Mouse (Mus musculus) layer of hippocampus, adult 18-20 months (tissue): ENCODE measurements around the gene Hist1h3i. TPM values are rescaled to one million over a fixed set of nuclear protein-coding genes. Genes with fewer than 3 reads are reported as not detected.
A peak's percentile ranks its signal among the peaks of the same experiment; 100 is the strongest.
"Not testable (repeated sequence)": the region's sequence is repeated elsewhere in the genome, so short reads cannot be mapped to it uniquely, and the experiment has no call there.

ENCODE experiments used
- DNase-seq, 2 experiments: peaks; one replicate each; pipeline ENCODE4 v3.0.0; 2022; ENCODE audit warnings: low spot score in 2 of 2
- long read RNA-seq: library from polyadenylated mRNA; stranded (forward); transcript quantifications from one replicate; pipeline ENCODE4 v2.0.0, GENCODE M21; 2021
- total RNA-seq, 2 experiments: library from RNA; stranded (reverse); gene quantifications; 2 replicates each; pipeline ENCODE4 v1.2.3; 2021

Hist1h3i gene
- 10 to 100 TPM; 45.5 to 56.3 TPM for total RNA-seq
- long read RNA-seq: 0 reads

DNA sequence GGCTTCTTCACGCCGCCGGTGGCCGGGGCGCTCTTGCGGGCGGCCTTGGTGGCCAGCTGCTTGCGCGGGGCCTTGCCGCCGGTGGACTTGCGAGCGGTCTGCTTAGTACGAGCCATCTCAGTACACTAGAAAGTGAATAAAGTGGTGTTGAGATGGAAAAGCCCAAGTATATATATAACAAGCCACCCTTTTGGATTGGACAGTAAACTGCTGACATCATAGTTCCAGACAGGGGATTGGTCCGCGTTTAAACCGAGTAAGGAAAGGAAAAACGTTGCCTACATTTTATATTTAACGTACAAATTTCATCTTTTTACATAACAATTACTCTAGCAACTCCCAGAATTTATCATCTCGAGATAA is at the start of gene Hist1h3i:
Gene Hist1h3i, minus strand, starts transcription at position 116 of the 363 bp plus-strand sequence.
- DNase-seq: peak; percentile 54 to 86

DNA sequence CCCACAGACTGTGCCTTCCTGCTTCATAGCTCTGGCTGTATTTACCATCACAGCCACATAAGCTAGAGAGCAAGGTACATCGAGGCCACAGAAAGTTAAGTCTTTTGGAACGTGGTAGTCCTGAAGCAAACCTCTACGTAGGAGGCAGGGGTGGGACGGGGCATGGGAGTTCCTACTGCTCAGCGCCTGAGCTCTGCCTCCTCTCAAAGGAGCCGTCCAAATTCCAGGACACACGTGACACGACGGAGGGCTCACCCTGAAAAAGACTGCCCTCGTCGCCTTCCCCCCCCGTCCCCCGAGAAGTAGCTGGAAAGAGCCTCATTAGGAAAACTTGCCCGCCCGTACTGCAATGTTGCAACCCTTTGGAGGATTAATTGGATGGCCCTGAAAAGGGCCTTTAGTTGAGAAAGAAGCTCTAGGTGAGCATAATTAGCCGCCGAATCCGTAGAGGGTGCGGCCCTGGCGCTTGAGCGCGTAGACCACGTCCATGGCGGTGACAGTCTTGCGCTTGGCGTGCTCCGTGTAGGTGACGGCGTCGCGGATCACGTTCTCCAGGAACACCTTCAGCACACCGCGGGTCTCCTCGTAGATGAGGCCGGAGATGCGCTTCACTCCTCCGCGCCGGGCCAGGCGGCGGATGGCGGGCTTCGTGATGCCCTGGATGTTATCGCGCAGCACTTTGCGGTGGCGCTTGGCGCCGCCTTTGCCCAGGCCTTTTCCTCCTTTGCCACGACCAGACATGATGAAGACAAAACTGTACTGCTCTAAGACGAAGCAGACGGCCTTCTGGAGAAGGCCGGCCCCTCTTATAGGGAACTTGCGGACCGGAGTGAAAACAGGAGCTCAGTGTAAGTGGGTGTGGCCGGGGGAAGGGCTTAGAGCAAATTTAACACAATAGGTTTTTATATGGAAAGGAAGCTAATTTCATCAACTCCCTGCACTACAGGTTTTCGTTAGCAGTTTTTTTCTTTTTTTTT is 48.5 kb upstream of the Hist1h3i start, which contains the start of gene Hist1h4n:
Gene Hist1h4n, minus strand, starts transcription at position 779 of the 977 bp plus-strand sequence.
- DNase-seq: peak; percentile 29 to 58

DNA sequence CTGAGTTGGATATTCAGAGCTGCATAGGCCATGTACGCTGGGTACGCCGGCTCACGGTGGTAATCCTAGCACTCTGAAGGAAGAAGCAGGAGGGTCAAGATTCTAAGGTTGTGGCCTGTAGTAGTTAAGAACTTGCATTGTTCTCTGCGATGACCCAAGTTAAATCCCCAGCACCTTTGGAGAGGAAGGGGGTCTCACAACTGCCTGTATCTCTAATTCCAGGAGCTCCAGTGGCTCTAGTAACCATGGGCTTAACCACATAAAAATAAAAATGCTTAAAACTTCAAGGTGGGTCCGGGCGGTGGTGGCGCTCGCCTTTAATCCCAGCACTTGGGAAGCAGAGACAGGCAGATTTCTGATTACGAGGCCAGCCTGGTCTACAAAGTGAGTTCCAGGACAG is 47.2 kb upstream of the Hist1h3i start:
- DNase-seq: no peak

DNA sequence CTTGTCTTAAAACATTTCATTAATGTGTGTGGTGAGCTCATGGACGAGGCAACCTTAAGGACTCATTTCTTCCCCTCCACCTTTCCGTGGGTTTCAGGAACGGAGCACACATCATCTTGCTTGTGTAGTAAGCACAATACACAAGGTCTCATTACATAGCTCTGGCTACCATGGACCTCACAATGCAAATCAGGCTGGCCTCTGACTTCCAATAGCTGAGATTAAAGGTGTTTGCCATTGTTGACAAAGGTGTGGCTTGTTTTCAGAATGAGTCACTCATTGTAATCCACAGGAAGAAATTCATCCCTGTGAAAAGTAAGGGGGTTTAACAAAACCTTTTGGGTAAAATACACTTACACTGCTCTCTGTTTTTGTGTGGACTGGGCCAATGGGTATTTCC is 45.3 kb upstream of the Hist1h3i start:
- no peak for DNase-seq

DNA sequence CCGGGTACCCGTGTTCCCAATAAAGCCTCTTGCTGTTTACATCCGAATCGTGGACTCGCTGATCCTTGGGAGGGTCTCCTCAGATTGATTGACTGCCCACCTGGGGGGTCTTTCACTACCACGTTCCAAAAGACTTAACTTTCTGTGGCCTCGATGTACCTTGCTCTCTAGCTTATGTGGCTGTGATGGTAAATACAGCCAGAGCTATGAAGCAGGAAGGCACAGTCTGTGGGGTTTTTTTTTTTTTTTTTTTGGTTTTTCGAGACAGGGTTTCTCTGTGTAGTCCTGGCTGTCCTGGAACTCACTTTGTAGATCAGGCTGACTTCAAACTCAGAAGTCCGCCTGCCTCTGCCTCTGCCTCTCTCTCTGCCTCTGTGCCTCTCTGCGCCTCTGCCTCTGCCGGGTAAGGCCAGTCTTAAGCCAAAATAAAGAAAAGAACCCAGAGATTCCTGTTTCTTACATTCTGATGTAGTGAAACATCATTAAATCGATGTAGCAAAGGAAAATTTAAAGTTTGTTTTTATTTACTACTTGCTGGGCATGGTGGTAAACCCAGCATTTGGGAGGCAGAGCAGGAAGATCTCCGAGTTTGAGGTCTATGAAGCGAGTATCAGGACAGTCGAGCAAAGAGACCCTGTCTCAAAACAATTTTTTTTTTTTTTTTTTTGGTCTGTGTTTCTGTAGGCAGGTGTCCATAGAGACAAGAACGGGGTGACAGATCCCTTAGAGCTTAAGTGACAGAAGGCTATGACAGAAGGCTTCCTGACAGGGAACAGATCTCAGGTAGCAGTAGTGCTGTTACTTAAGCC is 37.1 kb upstream of the Hist1h3i start:
- not testable (repeated sequence) for DNase-seq

DNA sequence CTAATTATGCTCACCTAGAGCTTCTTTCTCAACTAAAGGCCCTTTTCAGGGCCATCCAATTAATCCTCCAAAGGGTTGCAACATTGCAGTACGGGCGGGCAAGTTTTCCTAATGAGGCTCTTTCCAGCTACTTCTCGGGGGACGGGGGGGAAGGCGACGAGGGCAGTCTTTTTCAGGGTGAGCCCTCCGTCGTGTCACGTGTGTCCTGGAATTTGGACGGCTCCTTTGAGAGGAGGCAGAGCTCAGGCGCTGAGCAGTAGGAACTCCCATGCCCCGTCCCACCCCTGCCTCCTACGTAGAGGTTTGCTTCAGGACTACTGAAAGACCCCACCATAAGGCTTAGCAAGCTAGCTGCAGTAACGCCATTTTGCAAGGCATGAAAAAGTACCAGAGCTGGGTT is 28.9 kb upstream of the Hist1h3i start:
- DNase-seq: not testable (repeated sequence)

DNA sequence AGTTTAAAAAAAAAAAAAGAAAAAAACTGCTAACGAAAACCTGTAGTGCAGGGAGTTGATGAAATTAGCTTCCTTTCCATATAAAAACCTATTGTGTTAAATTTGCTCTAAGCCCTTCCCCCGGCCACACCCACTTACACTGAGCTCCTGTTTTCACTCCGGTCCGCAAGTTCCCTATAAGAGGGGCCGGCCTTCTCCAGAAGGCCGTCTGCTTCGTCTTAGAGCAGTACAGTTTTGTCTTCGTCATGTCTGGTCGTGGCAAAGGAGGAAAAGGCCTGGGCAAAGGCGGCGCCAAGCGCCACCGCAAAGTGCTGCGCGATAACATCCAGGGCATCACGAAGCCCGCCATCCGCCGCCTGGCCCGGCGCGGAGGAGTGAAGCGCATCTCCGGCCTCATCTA is 28.4 kb upstream of the Hist1h3i start, which contains the start of gene Hist1h4m:
Gene Hist1h4m, plus strand, starts transcription at position 208 of the 400 bp plus-strand sequence.
- peak; percentile 25 to 60 for DNase-seq

DNA sequence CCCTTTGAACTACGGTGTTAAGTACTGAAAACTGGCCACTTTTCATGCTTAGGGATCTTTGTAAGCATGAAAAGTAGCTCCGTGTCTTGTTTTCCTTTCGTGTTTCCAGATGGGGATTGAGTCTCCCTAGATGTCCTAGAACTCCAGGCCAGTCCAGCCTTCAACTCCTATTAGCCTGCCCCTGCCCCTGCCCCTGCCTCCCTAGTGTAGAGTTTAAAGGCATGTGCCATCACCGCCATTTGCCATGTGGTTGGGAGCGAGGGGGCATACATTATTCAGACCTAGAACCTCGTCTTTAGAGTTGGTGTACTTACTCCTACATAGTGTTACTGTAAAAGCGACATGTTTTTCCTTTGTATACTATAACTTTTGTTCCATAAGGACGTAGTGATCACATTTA is 27.9 kb upstream of the Hist1h3i start:
- not testable (repeated sequence) for DNase-seq

DNA sequence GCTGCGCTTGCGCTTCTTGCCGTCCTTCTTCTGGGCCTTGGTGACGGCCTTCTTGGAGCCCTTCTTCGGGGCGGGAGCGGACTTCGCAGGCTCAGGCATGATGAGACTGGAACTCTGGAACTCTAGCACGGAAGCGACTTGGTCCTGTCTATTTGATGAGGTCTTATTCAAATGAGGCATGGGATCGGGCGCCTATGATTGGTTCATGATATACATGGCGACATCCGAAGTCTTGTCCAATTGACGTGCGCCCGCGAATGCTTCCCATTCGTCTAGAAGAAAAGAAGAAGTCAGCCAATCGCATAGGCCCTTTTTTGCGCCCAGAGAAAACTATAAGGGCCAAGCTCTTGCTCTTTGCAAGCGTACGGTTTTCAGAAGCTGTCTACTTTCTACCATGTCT is 26.9 kb upstream of the Hist1h3i start, which contains the start of the genes Hist1h2bq and Hist1h2ao:
Gene Hist1h2bq, minus strand, starts transcription at position 125 of the 400 bp plus-strand sequence.
Gene Hist1h2ao, plus strand, starts transcription at position 393 of the 400 bp plus-strand sequence.
- DNase-seq: not testable (repeated sequence)

DNA sequence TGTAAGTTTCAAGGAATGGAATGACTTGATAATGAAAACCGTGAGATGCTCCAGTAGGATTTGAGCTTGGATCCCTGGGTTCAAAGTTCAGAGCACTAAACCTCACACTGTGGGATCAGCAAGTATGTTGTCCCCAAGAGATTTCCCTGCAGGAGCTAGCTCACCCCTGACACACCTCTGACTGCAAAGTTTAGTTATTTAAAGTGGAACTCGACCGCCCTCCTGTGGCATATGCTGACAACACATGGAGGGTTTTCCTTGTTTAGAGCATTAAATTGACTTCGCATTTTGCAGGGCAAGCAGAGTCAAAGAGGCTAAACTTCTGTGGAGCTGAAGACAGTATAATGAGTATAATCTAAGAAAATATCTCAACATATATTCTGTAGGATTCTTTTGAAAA is 19.9 kb upstream of the Hist1h3i start:
- not testable (repeated sequence) for DNase-seq

DNA sequence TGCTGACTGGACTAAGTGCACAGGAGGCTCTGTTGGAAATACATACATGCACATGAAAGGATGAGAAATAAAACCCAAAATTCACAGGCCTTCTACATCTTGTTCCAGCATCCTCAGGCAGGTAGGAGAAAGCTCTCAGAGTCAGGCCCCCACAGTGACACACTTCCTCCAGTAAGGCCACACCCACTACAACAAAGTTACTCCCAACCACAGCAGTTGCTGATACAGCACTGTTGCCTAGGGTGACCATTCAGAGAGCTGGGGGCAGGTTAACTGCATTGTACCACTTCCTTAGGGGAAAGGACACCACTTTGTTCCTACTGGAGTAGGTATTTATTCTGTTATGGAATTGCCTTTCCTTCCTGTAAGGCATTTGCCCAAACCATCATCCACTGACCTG is 14.0 kb upstream of the Hist1h3i start:
- not testable (repeated sequence) for DNase-seq

DNA sequence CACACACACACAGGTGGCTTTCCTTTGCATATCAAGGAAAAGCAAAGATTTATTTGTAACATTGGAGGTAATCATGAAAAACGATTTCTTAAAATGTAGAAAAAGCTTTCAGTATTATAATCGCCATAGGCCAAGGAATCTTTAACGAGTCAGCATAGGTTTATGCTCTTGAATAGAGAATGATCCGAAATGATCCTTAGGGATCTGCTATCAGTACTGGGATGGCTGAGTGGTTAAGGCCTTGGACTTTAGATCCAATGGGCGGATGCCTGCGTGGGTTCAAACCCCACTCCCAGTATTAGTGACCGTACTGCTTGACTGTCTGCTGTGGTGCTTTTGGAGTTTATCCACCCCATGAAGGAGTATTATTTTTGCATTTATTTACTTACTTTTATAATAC is 12.4 kb upstream of the Hist1h3i start:
- no peak for DNase-seq

DNA sequence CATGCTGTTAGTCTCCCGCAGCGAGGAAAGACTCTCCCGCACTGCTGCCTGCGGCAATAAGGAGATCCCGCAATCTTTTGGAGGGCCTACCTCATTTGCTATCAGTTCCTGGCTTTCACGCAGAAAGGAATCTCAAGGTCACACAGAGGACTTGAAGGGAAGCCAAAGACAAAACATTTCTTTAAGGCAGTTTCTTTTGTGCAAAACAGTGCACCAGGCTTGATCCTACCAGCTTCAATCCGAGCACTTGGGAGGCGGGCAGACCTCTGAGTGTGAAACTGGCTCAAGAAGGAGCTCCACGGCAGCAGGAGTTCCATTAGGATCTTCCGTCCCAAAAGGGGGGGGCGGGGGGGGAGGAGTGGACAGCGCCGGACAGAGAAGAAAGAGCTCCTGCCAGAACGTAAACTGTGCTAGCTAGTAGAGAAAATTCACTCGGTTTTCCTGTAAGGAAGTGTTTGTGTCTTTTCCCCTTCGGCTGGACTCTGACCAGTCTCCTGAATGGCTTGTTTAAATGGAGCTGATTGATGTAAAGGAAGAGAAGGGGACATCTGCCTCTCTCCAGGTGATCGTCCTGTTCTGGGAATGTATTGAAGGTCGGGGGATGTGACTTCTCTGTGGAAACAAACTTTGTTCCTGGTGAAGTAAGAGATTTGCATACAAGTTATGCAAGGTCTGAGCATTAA is 7.6 kb upstream of the Hist1h3i start:
- no peak for DNase-seq

DNA sequence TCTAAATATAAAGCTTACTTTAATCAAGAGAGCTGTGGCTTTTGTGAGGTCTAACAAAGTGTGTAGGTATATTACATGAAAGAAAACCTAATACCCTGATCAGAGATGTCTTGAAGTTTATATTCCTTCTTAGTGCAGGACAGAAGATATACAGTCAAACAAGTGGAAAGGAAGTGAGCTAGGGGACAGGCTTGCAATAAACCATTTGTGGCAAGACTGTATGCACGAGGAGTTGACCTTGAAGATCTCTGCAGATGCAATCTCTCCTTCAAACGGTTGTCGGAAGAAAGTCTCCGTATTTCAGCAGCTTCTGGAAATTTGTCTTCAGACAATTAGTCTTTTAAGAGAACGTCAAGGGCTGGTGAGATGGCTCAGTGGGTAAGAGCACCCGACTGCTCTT is 6.8 kb upstream of the Hist1h3i start:
- no peak for DNase-seq

DNA sequence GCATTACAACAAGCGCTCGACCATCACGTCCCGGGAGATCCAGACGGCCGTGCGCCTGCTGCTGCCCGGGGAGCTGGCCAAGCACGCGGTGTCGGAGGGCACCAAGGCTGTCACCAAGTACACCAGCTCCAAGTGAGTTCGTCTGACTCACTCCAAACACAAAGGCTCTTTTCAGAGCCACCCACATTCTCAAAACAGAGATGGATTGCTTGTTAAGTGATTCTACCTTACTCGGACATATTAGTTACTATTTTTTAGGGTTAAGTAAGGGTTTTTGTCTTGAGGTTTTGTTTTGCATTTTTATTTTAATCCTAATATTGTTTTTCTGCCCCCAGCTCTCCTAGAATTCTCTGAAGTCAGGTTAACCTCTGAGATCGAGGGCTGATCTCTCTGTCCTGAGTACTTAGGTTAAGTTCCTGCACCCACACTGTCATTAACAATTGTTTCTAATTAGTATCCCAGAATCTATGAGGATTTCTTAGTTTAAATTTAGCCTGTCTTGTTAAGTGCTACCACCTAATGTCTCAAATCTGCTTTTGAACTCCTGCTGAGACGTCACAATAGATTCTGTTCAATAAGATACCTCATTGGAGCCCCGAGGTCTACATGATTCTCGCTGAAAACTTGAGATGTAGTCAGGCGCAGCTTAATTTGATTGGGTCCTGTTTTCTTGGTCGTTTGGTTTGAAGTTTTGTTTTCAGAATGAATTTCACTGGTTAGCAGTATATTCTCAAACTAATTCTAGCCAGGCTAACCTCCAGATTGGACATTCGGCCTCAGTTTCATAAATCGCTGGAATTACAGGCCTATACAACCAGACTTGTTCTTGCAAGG is 4.8 kb upstream of the Hist1h3i start:
- DNase-seq: no peak

DNA sequence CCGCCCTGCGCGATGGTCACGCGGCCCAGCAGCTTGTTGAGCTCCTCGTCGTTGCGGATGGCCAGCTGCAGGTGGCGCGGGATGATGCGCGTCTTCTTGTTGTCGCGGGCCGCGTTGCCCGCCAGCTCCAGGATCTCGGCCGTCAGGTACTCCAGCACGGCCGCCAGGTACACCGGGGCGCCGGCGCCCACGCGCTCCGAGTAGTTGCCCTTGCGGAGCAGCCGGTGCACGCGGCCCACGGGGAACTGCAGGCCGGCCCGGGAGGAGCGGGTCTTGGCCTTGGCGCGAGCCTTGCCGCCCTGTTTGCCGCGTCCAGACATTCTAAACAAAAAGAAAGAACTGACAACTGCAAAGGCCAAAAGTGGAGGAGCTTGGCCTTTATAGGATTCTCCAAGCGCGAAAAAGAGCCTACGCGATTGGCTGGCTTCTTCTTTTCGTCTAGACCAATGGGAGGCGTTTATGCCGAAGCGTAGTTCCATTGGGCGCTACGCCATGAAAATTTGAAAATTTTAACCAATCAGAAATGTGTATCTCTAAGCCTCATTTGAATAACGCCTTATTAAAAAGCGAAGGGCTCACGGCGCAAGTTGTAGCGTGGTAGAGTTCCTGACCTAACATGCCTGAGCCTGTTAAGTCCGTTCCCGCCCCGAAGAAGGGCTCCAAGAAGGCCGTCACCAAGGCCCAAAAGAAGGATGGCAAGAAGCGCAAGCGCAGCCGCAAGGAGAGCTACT is 3.9 kb upstream of the Hist1h3i start, which contains the start of the genes Hist1h2an and Hist1h2bp:
Gene Hist1h2an, minus strand, starts transcription at position 320 of the 731 bp plus-strand sequence.
Gene Hist1h2bp, plus strand, starts transcription at position 563 of the 731 bp plus-strand sequence.
- peak; percentile 87 to 95 for DNase-seq

DNA sequence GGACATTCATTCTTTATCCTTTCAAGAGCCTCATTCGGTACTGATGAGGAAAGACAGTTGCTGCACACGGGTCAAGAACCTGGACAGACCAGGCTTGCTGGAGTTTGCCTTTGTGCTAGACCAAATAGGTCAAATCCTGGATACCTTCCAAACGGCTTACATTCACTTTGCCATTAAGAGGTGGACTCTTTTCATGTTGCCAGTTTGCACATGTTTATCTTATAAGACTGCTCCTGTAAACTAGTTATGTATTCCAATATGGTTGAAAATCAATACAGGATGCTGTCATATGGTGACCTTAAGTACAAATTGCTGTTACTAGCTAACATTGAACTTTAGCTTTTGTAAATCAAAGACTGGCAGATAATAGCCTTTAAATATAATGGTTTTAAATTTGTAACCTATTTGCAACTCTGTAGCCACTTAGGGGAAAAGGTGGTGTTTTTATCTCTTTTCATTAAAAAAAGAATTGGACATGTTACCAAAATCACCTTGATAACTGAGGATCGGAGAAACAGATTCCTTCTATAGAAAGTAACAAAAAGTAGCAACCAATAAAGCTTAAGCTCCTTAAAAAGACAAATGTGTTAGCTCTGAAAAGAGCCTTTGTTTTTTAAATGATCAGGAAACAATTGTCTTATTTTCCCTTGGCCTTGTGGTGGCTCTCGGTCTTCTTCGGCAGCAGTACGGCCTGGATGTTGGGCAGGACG is 3.2 kb upstream of the Hist1h3i start:
- no peak for DNase-seq

DNA sequence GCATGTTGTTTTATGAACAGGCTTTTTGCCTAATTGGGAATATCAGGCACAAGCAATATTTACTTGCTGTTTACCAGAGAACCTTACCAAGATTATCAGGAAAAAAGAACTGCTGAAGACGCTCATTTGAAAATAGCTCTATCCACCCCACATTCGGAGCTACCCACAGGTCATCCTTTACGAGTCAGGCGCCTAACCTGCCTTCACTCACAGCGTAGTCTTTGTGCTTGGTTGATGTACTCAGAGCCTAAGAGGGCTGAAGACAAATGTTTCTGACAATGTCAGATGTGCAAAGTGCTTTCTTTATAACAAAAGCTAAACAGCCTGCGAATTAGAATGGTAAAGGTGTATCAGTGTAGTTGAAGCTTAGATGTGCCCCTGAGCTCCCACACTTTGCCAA is 1.1 kb upstream of the Hist1h3i start:
- DNase-seq: no peak
